Mouse (Mus musculus) gonadal fat pad, adult 2 months (tissue): ENCODE data around the gene Zfp59. TPM values are rescaled to one million over a fixed set of nuclear protein-coding genes. Genes with fewer than 3 reads are reported as not detected.
"Not testable (repeated sequence)": the region's sequence is repeated elsewhere in the genome, so short reads cannot be mapped to it uniquely, and the experiment has no call there.

Experiments used
- DNase-seq: peaks from one replicate; pipeline ENCODE4 v3.0.0-alpha.2; 2012; ENCODE audit warnings: low read depth
- polyA plus RNA-seq: library from polyadenylated mRNA; depleted of rRNA; stranded (reverse); fragments of >200 nt; gene quantifications from 2 replicates; pipeline ENCODE4 v1.2.3, GENCODE M21; 2012; rRNA removed

Gene Zfp59
- polyA plus RNA-seq, 1 experiment: 1.3 TPM

DNA sequence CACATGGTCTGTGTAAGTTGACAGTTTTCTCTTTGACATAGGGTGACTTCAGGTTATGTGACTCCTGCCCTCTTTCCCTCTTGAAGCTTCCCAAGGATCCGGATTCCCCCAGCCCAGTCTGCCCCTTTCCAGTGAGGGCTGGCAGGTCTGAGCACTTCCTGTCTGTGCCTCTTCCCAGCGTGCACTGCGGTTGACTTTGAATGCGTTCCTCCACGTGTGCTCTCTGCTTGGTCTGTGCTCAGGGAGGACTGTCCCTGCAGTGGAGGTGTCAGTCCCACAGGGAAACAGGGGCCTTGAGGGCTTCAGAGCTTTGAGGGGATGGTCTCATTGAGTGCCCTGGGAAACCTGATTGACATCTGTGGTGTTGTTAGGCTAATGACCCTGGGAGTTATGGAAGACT lies 24.2 kb downstream of the Zfp59 start:
- DNase-seq: not testable (repeated sequence)

DNA sequence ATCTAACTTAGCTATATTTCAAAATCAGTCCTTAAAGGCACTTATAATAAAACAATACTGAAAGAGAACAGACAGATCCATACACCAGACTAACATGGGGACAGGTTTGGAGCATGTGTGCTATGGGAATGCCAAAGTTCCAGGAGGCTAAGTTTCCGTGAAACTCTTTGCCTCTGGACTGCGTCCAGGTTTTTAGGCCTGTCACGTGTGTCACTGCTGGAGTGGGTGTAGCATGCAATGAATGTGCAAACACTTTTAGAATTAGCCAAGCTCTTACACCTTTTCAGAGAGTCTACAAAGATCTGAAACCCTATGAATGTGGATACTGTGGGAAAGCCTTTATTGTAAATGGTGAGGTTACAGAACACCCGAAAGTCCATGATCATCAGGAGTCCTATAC lies 43.3 kb downstream of the Zfp59 start:
- DNase-seq: no peak

DNA sequence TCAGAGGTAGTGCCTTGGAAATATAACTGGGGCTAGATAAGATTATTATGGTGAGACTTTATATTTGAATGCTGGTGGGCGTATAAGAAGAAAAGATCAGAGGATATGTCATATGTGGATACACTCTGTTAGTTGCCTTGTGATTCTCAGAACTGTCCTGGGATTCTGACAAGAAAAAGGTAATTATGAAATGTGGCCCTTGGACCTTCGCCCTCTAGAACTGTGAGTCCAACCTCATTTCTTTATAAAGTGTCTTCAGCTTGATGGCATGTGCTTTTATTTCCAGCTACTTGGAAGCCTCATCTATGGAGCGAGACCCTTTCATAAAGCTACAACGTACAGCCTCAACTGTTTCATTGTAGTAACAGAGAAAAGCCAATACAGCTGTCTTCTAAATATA lies 62.2 kb downstream of the Zfp59 start:
- no peak for DNase-seq

- no peak for DNase-seq
Measured at GRCm38 (mm10) chr7:27905061-27905848, 66.8 kb downstream of the Zfp59 start.

Other genes starting within 250 kb of the Zfp59 start
- gene Akt2, start 247.1 kb upstream of the Zfp59 start, polyA plus RNA-seq: 143 and 174 TPM in 2 replicates
- gene Ttc9b, start 184.7 kb upstream of the Zfp59 start, polyA plus RNA-seq: not detected in 2 replicates
- 20.1 and 22.1 TPM in 2 replicates for gene Map3k10, start 164.0 kb upstream of the Zfp59 start, polyA plus RNA-seq
- 0.51 and 0.85 TPM in 2 replicates for gene Zfp607b, start 149.3 kb upstream of the Zfp59 start, polyA plus RNA-seq
- gene Zfp60, start 107.2 kb upstream of the Zfp59 start, polyA plus RNA-seq: 3.3 and 3.4 TPM in 2 replicates
- gene Zfp626, start 31.4 kb upstream of the Zfp59 start, polyA plus RNA-seq: 1.4 and 1.8 TPM in 2 replicates
- gene Zfp607a, start 18.9 kb downstream of the Zfp59 start, polyA plus RNA-seq: 0.86 and 1.3 TPM in 2 replicates
- 3.9 and 4.2 TPM in 2 replicates for gene Zfp974, start 90.9 kb downstream of the Zfp59 start, polyA plus RNA-seq
- 2.3 and 2.5 TPM in 2 replicates for gene Zfp780b, start 140.6 kb downstream of the Zfp59 start, polyA plus RNA-seq
- 0.19 and 0.34 TPM in 2 replicates for gene Zfp850, start 175.5 kb downstream of the Zfp59 start, polyA plus RNA-seq
- gene Psmc4, start 211.5 kb downstream of the Zfp59 start, polyA plus RNA-seq: 128 and 143 TPM in 2 replicates
- gene Fcgbp, start 232.6 kb downstream of the Zfp59 start, polyA plus RNA-seq: 1.3 and 1.5 TPM in 2 replicates